Comparison of ENCODE assay signal across 8 mouse cellular contexts in genomic region chr15:85266729-85267434, GRCm38 (mm10).
DNase-seq lines count a peak whose midpoint lies in the region; ATAC-seq and TF ChIP-seq lines count a peak whose summit lies in the region.

No protein-coding gene starts in this region.

- H3K4me3 ChIP-seq in gastrocnemius, adult 2 months = no peak overlapping the region
- H3K4me3 ChIP-seq in lung, embryonic 14.5 days (ENCODE audit: low read depth, low read length) = no peak overlapping the region

- no peaks in the 10 kb centered on the region for H3K9me3 ChIP-seq in lung, embryonic 14.5 days (ENCODE audit: low read depth, low read length)

- H3K4me1 ChIP-seq in lung, embryonic 14.5 days (ENCODE audit: insufficient read depth) = no peaks in the 10 kb centered on the region

- H3K36me3 ChIP-seq in lung, embryonic 14.5 days (ENCODE audit: insufficient read depth) = peaks cover 32% of the 10 kb centered on the region

- intact Hi-C loops in gastrocnemius, adult 2 months (cut with DNase I) = loop anchor here (1.0 to 5.0 kb wide), 3 partner anchors 50 to 316 kb away; no protein-coding TSS in a partner anchor

- 36% methylated on average over 14 of the region's 14 CpGs for WGBS in lung, embryonic 14.5 days

- peak; percentile 77 for TF ChIP-seq CTCF in gastrocnemius, adult 2 months (IDR thresholded peaks at IDR 0.05)
- peak; percentile 85 for TF ChIP-seq CTCF in lung, embryonic 14.5 days (IDR thresholded peaks at IDR 0.05; ENCODE audit: low read depth)

- DNase-seq in 416B (ENCODE audit: low read depth) = peak; percentile 77
- peak; percentile 48 for DNase-seq in T-cell, adult 2 months (ENCODE audit: low spot score)
- DNase-seq in cerebellum, postnatal 25 days = peak; percentile 88 to 91
- DNase-seq in gastrocnemius, adult 2 months = peak; percentile 85
- peak; percentile 80 to 96 for DNase-seq in layer of hippocampus, adult 18-20 months (ENCODE audit: low spot score in 2 of 2)
- DNase-seq in lung, embryonic 14.5 days = peak; percentile 94
- DNase-seq in retina, postnatal 1 day = peak; percentile 90
- peak; percentile 63 for DNase-seq in urinary bladder, postnatal 10 days (ENCODE audit: low spot score)

- no peak overlapping the region for H3K9ac ChIP-seq in lung, embryonic 14.5 days

- peak; percentile 47; the same call in 1 of the 2 replicates for ATAC-seq in lung, embryonic 14.5 days (ENCODE audit: insufficient read depth)

- no peak overlapping the region for H3K27ac ChIP-seq in gastrocnemius, adult 2 months
- no peak overlapping the region for H3K27ac ChIP-seq in lung, embryonic 14.5 days (ENCODE audit: low read depth)

- no peak overlapping the region for H3K4me2 ChIP-seq in lung, embryonic 14.5 days

- H3K27me3 ChIP-seq in lung, embryonic 14.5 days (ENCODE audit: insufficient read depth, low read length) = no peaks in the 10 kb centered on the region
